Mouse (Mus musculus): ENCODE results near the gene Lmnb2.

DNA sequence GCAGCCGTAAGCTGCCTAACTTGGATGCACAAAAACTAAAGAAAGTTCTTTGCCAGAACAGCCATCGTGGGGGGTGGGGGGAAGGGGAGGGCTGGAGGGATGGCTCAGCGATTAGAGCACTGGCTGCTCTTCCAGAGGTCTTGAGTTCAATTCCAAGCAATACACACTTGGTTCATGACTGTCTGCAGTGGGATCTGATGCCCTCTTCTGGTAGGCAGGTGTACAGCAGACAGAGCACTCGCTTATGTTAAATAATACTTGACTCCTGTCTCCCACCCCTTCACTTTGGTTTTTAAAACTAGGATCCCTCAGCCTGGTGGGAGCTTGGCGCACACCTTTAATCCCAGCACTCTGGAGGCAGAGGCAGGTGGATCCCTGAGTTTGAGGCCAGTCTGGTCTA, 42.0 kb downstream of the Lmnb2 start:
- TF ChIP-seq CTCF (conservative IDR thresholded peaks at IDR 0.05; ENCODE audit: insufficient read depth, insufficient read length, low read depth, low read length) (peak; percentile 84), POLR2A (IDR thresholded peaks at IDR 0.05; ENCODE audit: low read depth, low read length) (no peak)

Data from kidney, adult 2 months (tissue).